Mouse (Mus musculus): ENCODE results near the gene Fam204a. TPM values are rescaled to one million over a fixed set of nuclear protein-coding genes. Genes with fewer than 3 reads are reported as not detected.

Fam204a gene
- total RNA-seq, 2 experiments from 2014 or later: 26.3 to 30.2 TPM

DNA sequence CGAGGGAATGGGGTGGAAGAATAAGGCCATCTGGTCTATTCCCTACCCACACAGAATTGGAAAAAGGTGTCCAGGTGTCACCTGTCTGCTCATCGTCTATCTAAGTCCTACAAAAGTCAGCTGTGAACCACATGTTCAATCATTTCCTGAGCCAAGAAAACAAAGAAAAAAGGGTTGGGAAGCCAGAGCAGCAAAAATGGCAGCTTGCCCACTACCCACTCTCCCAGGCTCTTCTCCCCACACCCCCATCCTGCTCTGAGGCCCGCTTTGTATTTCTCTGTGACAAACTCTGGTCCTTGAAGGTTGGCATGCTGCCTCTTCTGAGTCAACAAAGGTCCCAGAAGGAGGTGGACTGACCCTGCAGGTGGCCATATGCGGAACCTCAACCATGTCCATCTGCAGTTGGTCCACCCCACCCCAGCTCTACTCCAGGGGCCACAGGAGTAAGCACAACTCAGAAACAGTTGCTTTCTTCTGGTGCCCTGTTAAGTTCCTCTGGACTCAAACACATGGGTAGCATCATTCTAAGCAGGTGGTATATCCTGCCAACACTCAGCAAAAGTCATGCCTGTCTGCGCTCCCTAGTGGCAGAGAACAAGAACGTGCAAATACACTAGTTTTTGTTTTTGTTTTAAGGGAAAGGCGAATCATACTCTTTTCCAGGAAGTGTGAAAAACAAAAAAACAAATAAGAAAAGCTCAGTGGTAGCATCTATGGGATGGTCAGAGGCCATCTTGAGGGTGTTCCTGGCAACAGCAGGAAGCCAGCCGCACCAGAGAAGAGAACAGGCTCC is 47.5 kb downstream of the Fam204a start:
- intact Hi-C loops (cut with DNase I): no loop called here
- no peak for DNase-seq

DNA sequence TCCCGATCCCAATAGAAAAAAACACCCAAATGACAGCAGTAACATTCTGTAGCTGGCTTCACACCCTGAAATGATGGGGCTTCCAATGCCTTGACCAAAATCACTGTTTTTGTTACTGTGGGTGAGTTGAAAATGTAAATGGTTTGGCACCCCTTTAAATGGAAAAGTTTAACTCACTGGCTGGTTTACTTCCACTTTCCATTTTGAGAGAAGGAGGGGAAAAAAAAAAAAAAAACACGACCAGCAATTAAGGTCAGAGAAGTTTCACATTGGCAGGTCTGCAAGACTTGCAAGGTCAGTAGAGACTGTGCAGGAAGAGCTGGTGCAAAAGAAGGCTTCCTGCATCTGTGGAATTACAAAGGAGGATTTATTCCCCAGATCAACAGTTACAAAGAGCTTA is 61.1 kb downstream of the Fam204a start:
- no peak for DNase-seq
- intact Hi-C loops (cut with DNase I): no loop called here

DNA sequence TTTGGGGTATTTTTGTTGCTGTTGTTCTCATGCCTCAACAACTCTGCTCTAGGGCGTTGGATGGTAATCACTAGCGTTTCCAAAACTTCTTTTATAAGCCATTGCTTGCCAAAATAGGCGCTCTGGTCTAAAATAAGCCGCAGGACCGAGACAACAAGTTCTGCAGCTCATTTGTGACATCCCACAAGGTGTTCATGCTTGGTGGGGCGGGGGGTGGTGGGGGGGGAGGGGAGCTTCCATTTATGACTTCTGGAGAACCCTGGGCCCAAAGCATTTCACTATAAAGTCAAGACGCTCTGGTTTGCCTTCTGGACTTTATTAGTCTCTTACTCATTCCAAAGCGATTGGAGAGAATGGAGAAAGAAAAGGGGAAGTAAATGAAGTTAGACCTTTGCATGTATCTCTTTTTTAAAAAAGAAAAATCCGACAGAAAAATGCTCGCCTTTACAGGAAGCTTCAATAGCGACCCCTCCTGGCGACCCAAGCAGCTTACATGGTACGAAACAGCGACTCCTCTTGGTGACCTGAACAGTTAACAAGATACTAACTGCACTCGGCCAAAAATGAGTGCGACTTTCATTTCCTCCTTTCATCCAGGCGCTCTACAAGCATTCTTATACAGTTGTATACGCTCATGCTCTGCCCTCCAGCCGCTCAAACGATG is 65.8 kb downstream of the Fam204a start:
- peak in 1 of 2 experiments; percentile 18 for DNase-seq
- intact Hi-C loops (cut with DNase I): no loop called here

DNA sequence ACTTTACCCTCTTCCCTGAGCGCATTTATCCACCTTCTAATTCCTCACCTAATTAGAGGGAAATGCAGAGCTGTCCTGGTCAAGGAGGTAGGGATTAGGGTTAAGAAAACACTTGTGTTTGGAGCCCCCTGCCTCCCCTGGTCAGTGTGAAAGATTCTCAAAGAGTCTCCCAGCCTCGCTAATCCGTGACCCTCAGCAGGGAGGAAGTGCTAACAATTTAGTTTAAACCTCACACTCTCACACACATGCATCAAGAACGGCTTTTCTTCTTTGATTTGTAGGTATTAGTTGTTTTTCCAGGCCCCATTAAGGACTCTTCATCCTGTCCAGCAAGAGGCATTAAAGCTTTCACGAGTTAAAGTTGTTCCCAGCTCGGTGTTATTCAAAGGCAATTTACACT is 66.7 kb downstream of the Fam204a start:
- DNase-seq: no peak
- intact Hi-C loops (cut with DNase I): no loop called here

DNA sequence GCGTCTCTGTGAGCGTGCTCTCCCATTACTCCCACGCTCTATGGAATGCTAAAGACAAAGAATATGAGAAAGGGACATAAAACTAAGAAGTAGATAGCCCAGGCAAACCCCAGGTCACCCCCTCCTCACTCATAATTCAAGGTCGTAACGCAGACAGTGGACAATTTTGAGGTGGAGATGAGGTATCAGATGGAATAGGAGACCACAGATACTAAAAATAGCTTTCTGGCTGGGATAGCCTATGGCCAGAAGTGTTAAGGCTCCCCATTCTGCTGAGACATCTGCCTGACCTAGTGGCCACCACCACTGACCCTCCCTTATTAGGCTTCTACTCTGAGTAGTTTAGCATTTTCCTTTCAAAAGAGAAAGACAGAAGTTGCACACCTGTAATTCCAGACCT is 71.2 kb downstream of the Fam204a start:
- no peak for DNase-seq
- intact Hi-C loops (cut with DNase I): no loop called here

GRCm38 (mm10) chr19:60153096-60153495 is 73.4 kb downstream of the Fam204a start:
- intact Hi-C loops (cut with DNase I): no loop called here

GRCm38 (mm10) chr19:60150056-60150455 is 76.4 kb downstream of the Fam204a start:
- intact Hi-C loops (cut with DNase I): no loop called here
- no peak for DNase-seq

More at GRCm38 (mm10) chr19:60153096-60153495, 73.4 kb downstream of the Fam204a start:
- no peak for DNase-seq

DNA sequence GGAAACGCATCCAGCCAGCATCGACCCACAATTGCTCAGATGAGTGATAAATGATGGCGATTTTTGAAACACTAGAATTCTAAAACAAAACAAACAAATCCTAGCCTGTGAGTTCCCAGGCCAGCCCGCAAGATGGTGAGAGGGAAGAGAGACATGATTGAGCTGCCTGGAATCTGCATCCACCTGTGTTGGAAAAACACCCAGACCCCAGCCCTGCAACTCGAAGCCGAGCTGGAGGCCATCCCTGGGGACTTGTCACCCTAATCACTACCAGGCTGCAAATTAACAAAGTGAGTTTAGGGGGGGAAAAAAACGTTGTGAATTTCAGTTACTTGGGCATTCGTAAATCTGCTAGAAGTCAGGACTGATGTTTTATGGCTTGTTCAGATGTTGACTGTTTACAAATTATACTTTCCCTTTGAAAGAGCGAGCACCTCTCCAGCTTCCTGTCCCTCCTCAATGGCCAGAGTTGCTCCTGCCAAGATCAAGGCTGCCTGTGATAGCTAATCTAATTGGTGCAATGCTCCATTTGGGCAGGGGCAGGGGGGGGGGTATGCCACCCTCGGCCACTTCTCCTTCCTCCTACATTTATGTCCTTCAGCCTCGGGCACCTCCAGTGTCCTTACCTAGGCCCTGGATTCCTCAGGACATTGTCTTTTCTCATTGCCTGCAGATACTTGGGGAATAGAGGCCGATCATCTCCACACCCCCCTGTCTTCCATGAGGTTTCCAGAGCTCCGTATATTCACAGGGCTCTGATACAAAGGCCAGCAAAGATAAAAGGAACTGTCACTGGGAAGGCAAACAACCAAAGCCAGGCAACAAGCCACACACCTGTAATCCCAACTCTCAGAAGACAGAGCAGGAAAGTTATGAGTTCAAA is 77.2 kb downstream of the Fam204a start:
- intact Hi-C loops (cut with DNase I): no loop called here

More for the DNA sequence above, 77.2 kb downstream of the Fam204a start:
- DNase-seq: no peak

Other genes starting within 250 kb of the Fam204a start
- not detected for gene Prlhr, start 241.6 kb upstream of the Fam204a start, total RNA-seq (2021)

Measured in gastrocnemius, postnatal 36 days (tissue).